Mouse (Mus musculus) embryonic facial prominence, embryonic 14.5 days (tissue): ENCODE results near the gene Snhg11. TPM values are rescaled to one million over a fixed set of nuclear protein-coding genes. Genes with fewer than 3 reads are reported as not detected.
"Not testable (repeated sequence)": the region's sequence is repeated elsewhere in the genome, so short reads cannot be mapped to it uniquely, and the experiment has no call there.

Source experiments
- ATAC-seq: fragments of 200-750 bp; cut with Nextera tagmentation; 2 replicates; pipeline ENCODE4 v1.8.0; 2017; ENCODE audit warnings: low read depth, moderate number of reproducible peaks, moderate TSS enrichment
- DNase-seq: peaks from one replicate; pipeline ENCODE4 v3.0.0-alpha.2; 2015; ENCODE audit warnings: low spot score
- H3K27ac ChIP-seq: fragments of 300-500 bp; sonication (generic); replicated peaks from 2 replicates; pipeline ENCODE4 v1.5.1; 2014; ENCODE audit warnings: low read depth, mild to moderate bottlenecking, low read length, moderate library complexity
- H3K27me3 ChIP-seq: fragments of 300-500 bp; sonication (generic); replicated peaks from 2 replicates; pipeline ENCODE4 v1.6.1; 2014; ENCODE audit warnings: low read length; ENCODE audit not compliant: control insufficient read depth, insufficient read depth
- H3K36me3 ChIP-seq: fragments of 300-500 bp; sonication (generic); 2 replicates; pipeline ENCODE4 v1.6.1; 2014; ENCODE audit warnings: low read length, mixed read lengths; ENCODE audit not compliant: control insufficient read depth, insufficient read depth
- H3K4me1 ChIP-seq: fragments of 300-500 bp; sonication (generic); 2 replicates; pipeline ENCODE4 v1.6.1; 2014; ENCODE audit warnings: antibody characterized with exemption, low read length; ENCODE audit not compliant: control insufficient read depth, insufficient read depth
- H3K4me2 ChIP-seq: fragments of 300-500 bp; sonication (generic); 2 replicates; pipeline ENCODE4 v1.6.1; 2014; ENCODE audit warnings: low read depth, mild to moderate bottlenecking, low read length, moderate library complexity, mixed read lengths
- H3K4me3 ChIP-seq: fragments of 300-500 bp; sonication (generic); 2 replicates; pipeline ENCODE4 v1.5.1; 2014; ENCODE audit warnings: low read depth, mild to moderate bottlenecking, low read length
- H3K9ac ChIP-seq: fragments of 300-500 bp; sonication (generic); 2 replicates; pipeline ENCODE4 v1.6.1; 2014; ENCODE audit warnings: low read depth, mild to moderate bottlenecking, low read length, moderate library complexity, mixed read lengths
- H3K9me3 ChIP-seq: fragments of 300-500 bp; sonication (generic); 2 replicates; pipeline ENCODE4 v1.6.1; 2016; ENCODE audit warnings: low read length; ENCODE audit not compliant: control insufficient read depth
- WGBS: fragments of 180-500 bp; shearing (Covaris S2); extraction: QIAGEN DNeasy Blood & Tissue Kit; methylation state at CpG from one replicate; pipeline ENCODE4 v1.1.7; 2014; 5-methylcytosine and 5-hydroxymethylcytosine counted together
- polyA plus RNA-seq: library from polyadenylated mRNA; unstranded; fragments of >200 nt; fragmentation: Nextera tagmentation; extraction: Ambion mirVana; gene quantifications from 2 replicates; pipeline ENCODE4 v1.2.1, GENCODE M21; 2014

Snhg11 gene
- polyA plus RNA-seq, 1 experiment from 2014 or later = 7.8 TPM

DNA sequence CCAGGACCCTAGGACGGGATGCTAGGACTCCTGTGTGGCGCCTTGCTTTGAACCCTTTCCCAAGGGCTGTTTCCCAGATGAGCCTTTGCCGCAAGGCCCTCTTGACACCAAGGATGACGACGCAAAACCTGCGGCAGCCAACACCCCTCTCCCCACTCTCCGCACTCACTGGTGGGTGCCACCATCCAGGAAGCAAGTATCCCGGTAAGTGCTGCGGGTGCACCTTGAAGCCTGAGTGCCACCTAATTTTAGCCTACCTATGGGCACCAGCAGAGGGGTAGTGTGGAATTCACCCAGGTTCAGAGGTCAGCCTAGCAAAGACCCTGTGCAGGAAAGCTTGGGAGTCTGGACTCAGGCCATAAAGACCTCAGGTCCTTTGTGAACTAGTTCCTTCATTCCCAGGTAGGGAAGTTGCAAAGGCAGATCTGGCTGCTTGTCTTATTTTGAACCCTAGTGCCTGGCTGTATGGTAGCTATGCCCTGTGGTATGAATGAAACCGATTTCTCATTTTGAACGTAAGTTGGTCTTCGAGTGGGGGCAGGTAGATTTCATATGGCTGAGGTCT, 767 bp downstream of the Snhg11 start:
- ATAC-seq (no peak), DNase-seq (no peak)
- peaks cover 20% of the 10 kb centered on the region; the same call in 1 of the 2 replicates for H3K27me3 ChIP-seq
- no peak overlapping the region for H3K9ac ChIP-seq
- H3K27ac ChIP-seq = no peak overlapping the region
- peaks cover 10% of the 10 kb centered on the region for H3K4me1 ChIP-seq
- peak overlapping the region; percentile 40 for H3K4me3 ChIP-seq
- no peaks in the 10 kb centered on the region for H3K9me3 ChIP-seq
- peak overlapping the region; percentile 69 for H3K4me2 ChIP-seq
- WGBS = 27% methylated on average over 10 of the region's 12 CpGs
- no peaks in the 10 kb centered on the region for H3K36me3 ChIP-seq

DNA sequence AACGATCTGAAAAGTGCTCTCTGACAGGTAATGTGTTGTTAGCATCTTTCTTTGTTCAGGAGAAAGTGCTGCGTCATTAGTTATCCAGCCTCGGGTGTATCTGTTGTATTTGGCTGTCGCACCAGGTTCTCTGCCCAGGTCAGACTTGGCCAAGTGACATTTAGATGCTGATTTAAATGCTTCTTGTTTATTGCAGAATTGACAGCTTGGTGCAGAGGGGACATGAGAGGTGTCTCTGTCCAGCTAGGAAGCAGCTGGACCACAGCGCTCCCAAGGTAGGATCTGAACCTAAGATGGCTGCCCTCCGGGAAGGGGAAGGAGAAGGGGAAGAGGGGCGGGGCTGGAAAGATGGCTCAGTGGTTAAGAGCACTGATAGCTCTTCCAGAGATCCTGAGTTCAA, 1.4 kb downstream of the Snhg11 start:
- 67% methylated on average over 7 of the region's 7 CpGs for WGBS
- no peak overlapping the region for H3K4me3 ChIP-seq
- H3K36me3 ChIP-seq = no peaks in the 10 kb centered on the region
- no peak overlapping the region for H3K9ac ChIP-seq
- peaks cover 10% of the 10 kb centered on the region for H3K4me1 ChIP-seq
- ATAC-seq (no peak), DNase-seq (no peak)
- peaks cover 20% of the 10 kb centered on the region; the same call in 1 of the 2 replicates for H3K27me3 ChIP-seq
- no peak overlapping the region for H3K4me2 ChIP-seq
- H3K9me3 ChIP-seq = no peaks in the 10 kb centered on the region
- H3K27ac ChIP-seq = no peak overlapping the region

DNA sequence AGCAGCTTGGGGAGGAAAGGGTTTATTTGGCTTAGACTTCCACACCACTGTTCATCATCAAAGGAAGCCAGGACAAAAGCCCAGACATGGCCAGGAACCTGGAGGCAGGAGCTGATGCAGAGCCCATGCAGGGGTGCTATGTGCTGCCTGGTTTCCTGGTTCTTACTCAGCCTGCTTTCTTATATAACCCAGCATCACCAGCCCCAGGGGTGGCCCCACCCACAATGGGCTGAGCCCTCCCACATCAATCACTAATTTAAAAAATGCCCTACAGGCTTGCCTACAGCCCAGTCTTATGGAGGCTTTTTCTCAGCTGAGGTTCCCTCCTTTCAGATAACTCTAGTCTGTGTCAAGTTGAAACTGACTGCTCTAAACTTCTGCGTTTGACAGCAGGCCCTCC, 2.4 kb downstream of the Snhg11 start:
- ATAC-seq (no peak), DNase-seq (no peak)
- peaks cover 20% of the 10 kb centered on the region; the same call in 1 of the 2 replicates for H3K27me3 ChIP-seq
- WGBS = 75% methylated on average over 1 of the region's 1 CpGs
- H3K9me3 ChIP-seq = no peaks in the 10 kb centered on the region
- H3K4me1 ChIP-seq = peaks cover 10% of the 10 kb centered on the region
- H3K9ac ChIP-seq = no peak overlapping the region
- no peak overlapping the region for H3K4me3 ChIP-seq
- H3K36me3 ChIP-seq = no peaks in the 10 kb centered on the region
- no peak overlapping the region for H3K4me2 ChIP-seq
- no peak overlapping the region for H3K27ac ChIP-seq

DNA sequence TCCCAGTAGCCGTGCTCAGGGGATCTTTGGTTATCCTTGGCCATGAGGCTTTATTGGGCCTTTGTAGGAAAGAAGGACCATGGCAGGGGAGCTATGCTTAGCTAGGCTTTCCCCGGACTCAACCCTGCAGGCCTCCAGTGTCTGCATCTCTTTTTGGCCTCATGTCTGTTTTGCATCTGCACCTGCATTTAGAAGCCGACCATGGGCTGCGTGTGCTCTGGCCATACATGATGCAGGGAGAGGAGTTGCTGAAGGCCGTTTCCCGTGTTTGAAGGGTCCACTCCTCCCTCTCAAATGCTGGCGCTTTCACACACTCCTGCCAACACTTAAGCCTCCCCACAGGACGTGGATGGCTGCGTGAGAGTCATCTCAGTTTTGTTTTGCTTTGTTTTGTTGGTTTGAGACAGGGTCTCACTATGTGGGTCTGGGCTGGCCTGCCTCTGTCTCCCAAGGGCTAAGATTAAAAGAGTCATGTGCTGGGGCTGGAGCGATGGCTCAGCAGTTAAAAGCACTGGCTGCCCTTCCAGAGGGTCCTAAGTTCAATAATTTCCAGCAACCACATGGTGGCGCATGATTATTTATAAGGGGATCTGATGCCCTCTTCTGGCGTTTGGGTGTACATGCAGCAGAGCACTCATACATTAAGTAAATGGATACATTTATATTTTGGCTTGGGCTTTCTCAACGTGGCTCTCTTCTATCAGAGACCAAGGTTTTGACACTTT, 4.1 kb downstream of the Snhg11 start:
- no peak overlapping the region for H3K4me3 ChIP-seq
- H3K4me2 ChIP-seq = no peak overlapping the region
- WGBS = 42% methylated on average over 13 of the region's 13 CpGs
- ATAC-seq (peak; percentile 19; the same call in 1 of the 2 replicates), DNase-seq (peak; percentile 95)
- H3K9me3 ChIP-seq = no peaks in the 10 kb centered on the region
- H3K9ac ChIP-seq = no peak overlapping the region
- H3K27ac ChIP-seq = no peak overlapping the region
- peaks cover 17% of the 10 kb centered on the region; the same call in 1 of the 2 replicates for H3K27me3 ChIP-seq
- no peaks in the 10 kb centered on the region for H3K36me3 ChIP-seq
- H3K4me1 ChIP-seq = peaks cover 10% of the 10 kb centered on the region

DNA sequence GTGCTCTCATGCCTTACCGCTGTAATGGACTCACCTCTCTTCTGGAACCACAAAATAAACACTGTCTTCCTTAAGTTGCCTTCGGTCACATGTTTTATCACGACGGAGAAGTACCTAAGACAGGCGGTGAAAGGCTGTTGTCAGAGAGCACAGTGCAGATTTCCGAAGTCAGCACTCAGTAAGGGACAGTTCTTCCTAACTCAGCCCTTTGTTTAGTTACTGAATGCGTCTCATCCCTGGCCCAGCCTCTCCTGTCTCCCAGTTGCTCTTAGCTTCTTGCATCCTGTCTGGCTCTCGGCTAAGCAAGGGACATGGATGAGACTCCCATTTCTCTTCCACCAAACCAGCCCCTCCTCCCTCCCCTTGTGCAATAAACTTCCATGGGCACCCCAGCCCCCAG, 10.6 kb downstream of the Snhg11 start:
- no peaks in the 10 kb centered on the region for H3K36me3 ChIP-seq
- ATAC-seq (no peak), DNase-seq (no peak)
- H3K4me2 ChIP-seq = no peak overlapping the region
- H3K9ac ChIP-seq = no peak overlapping the region
- H3K9me3 ChIP-seq = no peaks in the 10 kb centered on the region
- no peak overlapping the region for H3K27ac ChIP-seq
- no peak overlapping the region for H3K4me3 ChIP-seq
- 33% methylated on average over 8 of the region's 8 CpGs for WGBS
- H3K4me1 ChIP-seq = no peaks in the 10 kb centered on the region
- H3K27me3 ChIP-seq = no peaks in the 10 kb centered on the region

DNA sequence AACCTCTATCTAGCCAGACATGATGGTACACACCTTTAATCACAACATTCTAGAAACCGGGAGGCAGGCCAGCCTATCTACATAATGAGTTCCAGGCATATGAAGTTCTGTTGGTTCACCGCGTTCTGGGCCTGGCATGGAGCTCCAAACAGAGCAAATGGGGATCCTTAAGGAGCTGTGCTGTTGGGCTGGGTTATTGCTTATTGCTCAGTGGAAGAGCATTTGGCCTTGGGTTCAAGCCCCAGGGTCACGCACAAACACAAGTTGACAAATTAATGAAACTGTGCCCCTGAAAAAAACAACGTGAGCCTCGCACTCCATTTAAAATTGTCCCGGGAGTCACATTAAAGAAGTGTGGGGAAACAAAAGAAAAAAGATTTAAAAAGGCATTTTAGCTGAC, 14.0 kb downstream of the Snhg11 start:
- H3K9ac ChIP-seq = no peak overlapping the region
- H3K9me3 ChIP-seq = no peaks in the 10 kb centered on the region
- WGBS = 68% methylated on average over 7 of the region's 7 CpGs
- no peak overlapping the region for H3K27ac ChIP-seq
- H3K36me3 ChIP-seq = no peaks in the 10 kb centered on the region
- no peak overlapping the region for H3K4me2 ChIP-seq
- H3K4me1 ChIP-seq = no peaks in the 10 kb centered on the region
- H3K27me3 ChIP-seq = no peaks in the 10 kb centered on the region
- no peak for ATAC-seq
- no peak for DNase-seq
- no peak overlapping the region for H3K4me3 ChIP-seq

DNA sequence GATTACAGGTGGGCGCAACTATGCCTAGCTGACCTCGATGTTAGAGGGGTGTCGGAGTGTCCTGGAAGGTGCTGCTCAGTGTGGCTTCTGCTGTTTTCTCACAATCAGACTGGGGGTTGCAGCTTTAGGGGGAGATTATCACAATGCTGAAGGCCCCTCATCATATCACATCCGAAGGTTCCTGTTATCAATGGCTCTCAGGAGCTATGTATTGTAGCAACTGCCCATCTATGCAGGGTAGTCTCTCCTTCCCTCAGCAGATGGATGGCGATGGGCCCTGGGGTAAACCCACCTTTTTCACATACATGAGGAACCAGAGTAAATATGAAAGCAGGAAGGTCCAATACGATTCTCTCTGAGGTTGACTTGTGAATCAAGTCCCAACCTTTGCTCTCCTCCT, 20.9 kb downstream of the Snhg11 start:
- DNase-seq = no peak
- 87% methylated on average over 6 of the region's 6 CpGs for WGBS
- ATAC-seq = no peak

DNA sequence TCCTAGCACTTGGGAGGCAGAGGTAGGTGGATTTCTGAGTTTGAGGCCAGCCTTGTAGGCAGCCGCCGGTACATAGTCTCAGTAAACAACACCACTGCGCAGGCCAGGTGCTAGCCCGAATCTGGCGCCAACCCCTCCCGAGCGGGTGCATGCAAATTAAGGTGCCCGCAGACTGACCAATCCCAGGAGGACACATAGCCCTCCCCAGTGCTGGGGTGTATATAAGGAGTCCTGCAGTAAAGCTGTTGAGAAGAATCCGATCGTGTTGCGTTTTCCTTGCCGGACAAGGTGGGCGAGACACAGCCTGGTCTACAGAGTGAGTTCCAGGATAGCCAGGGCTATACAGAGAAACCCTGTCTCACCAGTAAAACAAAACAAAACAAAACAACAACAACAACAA, 21.7 kb downstream of the Snhg11 start:
- not testable (repeated sequence) for H3K27me3 ChIP-seq, H3K9ac ChIP-seq, DNase-seq, H3K36me3 ChIP-seq, H3K4me2 ChIP-seq, H3K27ac ChIP-seq, H3K4me1 ChIP-seq, ATAC-seq, H3K4me3 ChIP-seq, H3K9me3 ChIP-seq
- 64% methylated on average over 13 of the region's 13 CpGs for WGBS

More for the DNA sequence above, 20.9 kb downstream of the Snhg11 start:
- Histone ChIP-seq H3K9me3 (no peaks in the 10 kb centered on the region), H3K36me3 (no peaks in the 10 kb centered on the region), H3K4me1 (no peaks in the 10 kb centered on the region), H3K9ac (no peak overlapping the region), H3K4me2 (no peak overlapping the region), H3K27me3 (no peaks in the 10 kb centered on the region), H3K4me3 (no peak overlapping the region), H3K27ac (no peak overlapping the region)

DNA sequence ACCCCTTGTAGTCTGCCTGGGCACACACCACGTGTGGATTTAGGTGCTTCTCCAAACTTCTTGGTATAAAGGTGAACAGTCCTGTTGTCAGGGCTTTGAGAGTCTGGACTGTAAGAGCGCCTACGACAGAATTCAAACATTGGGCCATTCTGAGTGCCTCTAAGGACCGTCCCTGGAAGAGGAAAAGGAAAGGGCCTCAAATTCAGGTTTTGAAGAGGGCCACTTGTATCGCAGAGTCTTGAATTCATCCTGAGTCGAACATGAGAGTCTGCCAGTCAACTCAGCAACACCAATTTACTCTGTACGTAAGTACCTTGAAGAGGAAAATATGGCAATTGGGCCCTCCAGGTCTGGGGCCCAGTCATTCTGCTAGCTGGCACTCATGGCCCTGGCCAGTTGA, 27.5 kb downstream of the Snhg11 start:
- Histone ChIP-seq H3K27me3 (no peaks in the 10 kb centered on the region), H3K36me3 (no peaks in the 10 kb centered on the region), H3K4me1 (no peaks in the 10 kb centered on the region), H3K4me2 (no peak overlapping the region), H3K27ac (no peak overlapping the region), H3K9ac (no peak overlapping the region), H3K4me3 (no peak overlapping the region), H3K9me3 (no peaks in the 10 kb centered on the region)
- 85% methylated on average over 7 of the region's 7 CpGs for WGBS
- no peak for ATAC-seq
- DNase-seq = no peak
